Mouse (Mus musculus): ENCODE measurements around the gene Ssb.

The Ssb gene

DNA sequence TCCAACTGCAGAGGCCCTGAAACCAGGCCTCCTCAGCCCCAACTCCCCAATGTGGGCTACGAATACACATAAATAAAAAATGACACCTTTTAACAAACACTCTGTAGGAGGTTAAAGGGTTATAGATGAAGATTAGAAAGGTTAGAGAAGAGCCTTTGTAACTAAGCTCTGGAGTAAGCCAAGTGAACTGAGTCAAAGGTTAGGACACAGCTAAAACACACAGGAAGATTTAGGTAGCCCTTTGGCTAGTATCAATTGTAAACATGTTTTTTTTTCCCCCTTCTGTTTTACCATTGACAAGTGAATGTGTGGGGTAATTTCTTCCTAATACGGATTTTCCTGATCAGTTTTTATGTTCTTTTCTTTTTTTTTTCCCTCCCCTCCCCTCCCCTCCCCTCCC is 51.4 kb downstream of the Ssb start:
- in situ Hi-C loops (cut with MboI; ENCODE audit: unreplicated experiment in 2 of 2), result no loop called here

- in situ Hi-C loops (cut with MboI; ENCODE audit: unreplicated experiment in 2 of 2), result no loop called here
Measured at GRCm38 (mm10) chr2:69917301-69917700, 55.9 kb downstream of the Ssb start.

Measured in v-Abl transformed pro-B cells (cell line).